Mouse (Mus musculus): Measurements from ENCODE around the gene Babam2.

- TF ChIP-seq CTCF (conservative IDR thresholded peaks at IDR 0.05; ENCODE audit: insufficient read depth, insufficient read length, low read depth, low read length) = no peak
- TF ChIP-seq POLR2A (IDR thresholded peaks at IDR 0.05; ENCODE audit: low read depth, low read length) = no peak
These were observed 828 bp downstream of the Babam2 start for GRCm38 (mm10) chr5:31698297-31698726.

All from kidney, adult 2 months (tissue).